8 mouse cellular contexts compared by ENCODE assay signal in the genomic region with DNA sequence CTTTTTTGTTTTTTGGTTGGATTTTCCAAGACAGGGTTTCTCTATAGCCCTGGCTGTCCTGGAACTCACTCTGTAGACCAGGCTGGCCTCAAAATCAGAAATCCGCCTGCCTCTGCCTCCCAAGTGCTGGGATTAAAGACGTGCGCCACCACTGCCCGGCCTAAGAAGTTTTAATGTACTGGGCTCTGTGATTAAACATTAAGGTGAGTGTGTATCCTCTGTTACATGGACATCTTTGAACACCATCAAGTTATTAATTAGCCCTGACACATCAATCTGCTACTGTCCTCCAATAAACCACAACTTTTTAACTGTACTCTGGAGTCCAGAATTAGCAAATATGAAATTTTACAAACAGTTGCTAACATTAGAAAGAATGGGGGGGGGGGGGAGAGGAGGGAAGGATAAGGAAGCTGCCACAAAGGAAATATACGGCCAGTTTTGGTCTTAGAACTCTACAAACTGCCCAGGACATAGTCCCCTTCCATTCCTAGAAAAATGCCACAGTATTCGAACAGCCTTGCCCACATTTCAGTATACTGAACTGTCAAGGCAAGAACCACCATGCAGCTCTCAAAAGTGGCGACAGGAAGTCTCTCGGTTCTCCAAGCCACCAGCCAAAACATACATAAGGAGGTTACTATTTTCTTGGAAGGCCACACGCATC. TPM values are rescaled to one million over a fixed set of nuclear protein-coding genes. Genes with fewer than 3 reads are reported as not detected.
A peak's percentile ranks its signal among the peaks of the same experiment; 100 is the strongest.
DNase-seq lines count a peak whose midpoint lies in the region; ATAC-seq lines count a peak whose summit lies in the region.

No protein-coding gene starts in this region.

- WGBS in lung, embryonic 16.5 days = 55% methylated on average over 9 of the region's 9 CpGs
- WGBS in intestine, embryonic 16.5 days = 59% methylated on average over 9 of the region's 9 CpGs
- WGBS in neural tube, embryonic 13.5 days = 77% methylated on average over 9 of the region's 9 CpGs

- H3K4me2 ChIP-seq in lung, embryonic 16.5 days (ENCODE audit: low read depth, low read length) = peak overlapping the region; percentile 83
- peak overlapping the region; percentile 59 for H3K4me2 ChIP-seq in intestine, embryonic 16.5 days (ENCODE audit: low read depth, low read length)
- peak overlapping the region; percentile 79 for H3K4me2 ChIP-seq in neural tube, embryonic 13.5 days

- peak overlapping the region; percentile 53 for H3K27ac ChIP-seq in lung, embryonic 16.5 days (ENCODE audit: low read length)
- H3K27ac ChIP-seq in intestine, embryonic 16.5 days (ENCODE audit: low read length) = peak overlapping the region; percentile 82
- H3K27ac ChIP-seq in neural tube, embryonic 13.5 days (replicated peaks) = no peak overlapping the region

- peaks cover 5% of the 10 kb centered on the region for H3K4me1 ChIP-seq in lung, embryonic 16.5 days (replicated peaks; ENCODE audit: control insufficient read depth, insufficient read depth, low read length)
- no peaks in the 10 kb centered on the region for H3K4me1 ChIP-seq in intestine, embryonic 16.5 days (ENCODE audit: control insufficient read depth, insufficient read depth, low read length)
- H3K4me1 ChIP-seq in neural tube, embryonic 13.5 days (replicated peaks) = peaks cover 12% of the 10 kb centered on the region

- ATAC-seq in lung, embryonic 16.5 days (ENCODE audit: low read depth) = no peak; the same call in 1 of the 2 replicates
- ATAC-seq in intestine, embryonic 16.5 days = no peak
- no peak for ATAC-seq in neural tube, embryonic 13.5 days (ENCODE audit: low read depth)

- peak overlapping the region; percentile 68 for H3K4me3 ChIP-seq in lung, embryonic 16.5 days (ENCODE audit: low read length)
- H3K4me3 ChIP-seq in intestine, embryonic 16.5 days (ENCODE audit: low read length) = peak overlapping the region; percentile 87
- peak overlapping the region; percentile 72 for H3K4me3 ChIP-seq in neural tube, embryonic 13.5 days

- peak; percentile 27 for DNase-seq in cerebellum, adult 9-11 months
- DNase-seq in cerebellum, postnatal 14 days = no peak
- no peak for DNase-seq in lung, adult 18-20 months
- no peak for DNase-seq in adrenal gland, adult (ENCODE audit: inconsistent age in 2 of 2, low spot score in 1 of 2)
- DNase-seq in retina, postnatal 1 day = no peak

- no peaks in the 10 kb centered on the region for H3K36me3 ChIP-seq in lung, embryonic 16.5 days (ENCODE audit: control insufficient read depth, insufficient read depth, low read length)
- no peaks in the 10 kb centered on the region for H3K36me3 ChIP-seq in intestine, embryonic 16.5 days (ENCODE audit: control insufficient read depth, insufficient read depth, low read length)
- no peaks in the 10 kb centered on the region for H3K36me3 ChIP-seq in neural tube, embryonic 13.5 days

- H3K9me3 ChIP-seq in lung, embryonic 16.5 days (ENCODE audit: control insufficient read depth, low read length) = no peaks in the 10 kb centered on the region; the same call in 1 of the 2 replicates
- no peaks in the 10 kb centered on the region for H3K9me3 ChIP-seq in intestine, embryonic 16.5 days (ENCODE audit: control insufficient read depth, low read length)
- H3K9me3 ChIP-seq in neural tube, embryonic 13.5 days = no peaks in the 10 kb centered on the region

- H3K27me3 ChIP-seq in lung, embryonic 16.5 days (ENCODE audit: control insufficient read depth, insufficient read depth, low read depth, low read length) = no peaks in the 10 kb centered on the region
- no peaks in the 10 kb centered on the region for H3K27me3 ChIP-seq in intestine, embryonic 16.5 days (replicated peaks; ENCODE audit: control insufficient read depth, insufficient read depth, low read length)
- H3K27me3 ChIP-seq in neural tube, embryonic 13.5 days = no peaks in the 10 kb centered on the region

- peak overlapping the region; percentile 74 for H3K9ac ChIP-seq in lung, embryonic 16.5 days (ENCODE audit: low read length)
- H3K9ac ChIP-seq in intestine, embryonic 16.5 days (ENCODE audit: low read depth, low read length) = peak overlapping the region; percentile 87
- no peak overlapping the region; the same call in 1 of the 2 replicates for H3K9ac ChIP-seq in neural tube, embryonic 13.5 days

RNA-seq across cellular contexts. Expression of gene Rffl, which starts 1.4 kb away (rescaled TPM):
- polyA plus RNA-seq in lung, embryonic 16.5 days (2015; fragmentation: Nextera tagmentation; extraction: Ambion mirVana) = 12.7 and 13.4 TPM in 2 replicates
- 13.1 and 13.6 TPM in 2 replicates for polyA plus RNA-seq in intestine, embryonic 16.5 days (2015; fragmentation: Nextera tagmentation; extraction: Ambion mirVana)
- 4.8 and 6.3 TPM in 2 replicates for polyA plus RNA-seq in neural tube, embryonic 13.5 days (2015; fragmentation: Nextera tagmentation; extraction: Ambion mirVana)

RNA-seq across cellular contexts. Expression of gene Rad51d, which starts 20.8 kb away (rescaled TPM):
- polyA plus RNA-seq in lung, embryonic 16.5 days (2015; fragmentation: Nextera tagmentation; extraction: Ambion mirVana) = 13.2 and 14.0 TPM in 2 replicates
- 13.9 and 15.0 TPM in 2 replicates for polyA plus RNA-seq in intestine, embryonic 16.5 days (2015; fragmentation: Nextera tagmentation; extraction: Ambion mirVana)
- 11.8 and 12.4 TPM in 2 replicates for polyA plus RNA-seq in neural tube, embryonic 13.5 days (2015; fragmentation: Nextera tagmentation; extraction: Ambion mirVana)

RNA-seq across cellular contexts. Expression of gene Fndc8, which starts 22.3 kb away (rescaled TPM):
- polyA plus RNA-seq in lung, embryonic 16.5 days (2015; fragmentation: Nextera tagmentation; extraction: Ambion mirVana) = 0.09 and 0.20 TPM in 2 replicates
- polyA plus RNA-seq in intestine, embryonic 16.5 days (2015; fragmentation: Nextera tagmentation; extraction: Ambion mirVana) = 0.16 and 0.23 TPM in 2 replicates
- 0.63 and 0.94 TPM in 2 replicates for polyA plus RNA-seq in neural tube, embryonic 13.5 days (2015; fragmentation: Nextera tagmentation; extraction: Ambion mirVana)

RNA-seq across cellular contexts. Expression of gene Nle1, which starts 38.6 kb away (rescaled TPM):
- 23.6 and 30.5 TPM in 2 replicates for polyA plus RNA-seq in lung, embryonic 16.5 days (2015; fragmentation: Nextera tagmentation; extraction: Ambion mirVana)
- polyA plus RNA-seq in intestine, embryonic 16.5 days (2015; fragmentation: Nextera tagmentation; extraction: Ambion mirVana) = 25.8 and 31.2 TPM in 2 replicates
- 29.2 and 31.9 TPM in 2 replicates for polyA plus RNA-seq in neural tube, embryonic 13.5 days (2015; fragmentation: Nextera tagmentation; extraction: Ambion mirVana)

RNA-seq across cellular contexts. Expression of gene Unc45b, which starts 40.7 kb away (rescaled TPM):
- polyA plus RNA-seq in lung, embryonic 16.5 days (2015; fragmentation: Nextera tagmentation; extraction: Ambion mirVana) = 14.5 and 16.2 TPM in 2 replicates
- polyA plus RNA-seq in intestine, embryonic 16.5 days (2015; fragmentation: Nextera tagmentation; extraction: Ambion mirVana) = 2.3 and 2.6 TPM in 2 replicates
- 1.7 and 3.4 TPM in 2 replicates for polyA plus RNA-seq in neural tube, embryonic 13.5 days (2015; fragmentation: Nextera tagmentation; extraction: Ambion mirVana)
